Mouse (Mus musculus): Measurements from ENCODE around the gene Ldlrad3.

- TF ChIP-seq E2F4 (IDR thresholded peaks at IDR 0.05; ENCODE audit: borderline replicate concordance, low read depth, low read length) = no peak
- TF ChIP-seq CTCF (IDR thresholded peaks at IDR 0.05 in 2 of 3, conservative IDR thresholded peaks at IDR 0.05 in 1 of 3; ENCODE audit: control insufficient read depth in 1 of 3, insufficient read depth in 1 of 3, low read depth in 2 of 3, low read length in 3 of 3, poor library complexity in 1 of 3, severe bottlenecking in 1 of 3) = no peak
- no peak for TF ChIP-seq TCF12 (IDR thresholded peaks at IDR 0.05; ENCODE audit: low read depth, low read length)
- TF ChIP-seq MAX (IDR thresholded peaks at IDR 0.05; ENCODE audit: low read length) = no peak
- no peak for TF ChIP-seq CHD2 (IDR thresholded peaks at IDR 0.05; ENCODE audit: low read length)
- TF ChIP-seq CHD1 (IDR thresholded peaks at IDR 0.05; ENCODE audit: low read depth, low read length) = no peak
- no peak for TF ChIP-seq ZNF384 (IDR thresholded peaks at IDR 0.05; ENCODE audit: low read depth, low read length)
- TF ChIP-seq POLR2A (IDR thresholded peaks at IDR 0.05; ENCODE audit: control insufficient read depth in 1 of 2, insufficient read depth in 1 of 2, low read depth in 1 of 2, low read length in 2 of 2, poor library complexity in 1 of 2) = no peak
- TF ChIP-seq USF1 (IDR thresholded peaks at IDR 0.05; ENCODE audit: low read depth, low read length) = no peak
Measured at GRCm38 (mm10) chr2:102192943-102193820, 7.0 kb upstream of the Ldlrad3 start.
